Mouse (Mus musculus) lung, postnatal 25 days (tissue): ENCODE data around the gene Wnt7a.

Experiments
- DNase-seq: peaks from one replicate; pipeline ENCODE4 v3.0.0; 2022; ENCODE audit warnings: low spot score

Wnt7a gene

DNA sequence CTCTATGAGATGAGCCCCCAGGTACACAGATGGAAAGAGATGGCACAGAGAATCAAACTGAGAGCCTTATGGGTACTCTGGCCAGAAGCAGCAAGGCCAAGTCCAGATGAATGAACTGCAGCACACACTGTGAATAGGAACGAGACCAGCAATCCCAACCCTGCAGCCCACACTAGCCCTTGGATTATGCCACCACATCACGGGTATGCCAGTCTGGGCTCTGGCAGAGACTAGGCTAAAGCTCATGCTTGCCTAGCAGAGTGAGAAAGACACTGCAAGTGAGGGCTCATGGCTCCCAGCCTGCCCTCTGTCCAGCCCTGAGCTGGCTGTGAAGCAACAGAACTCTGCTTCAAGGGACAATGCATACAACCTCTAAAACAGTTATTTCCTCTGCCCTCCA lies 26.7 kb downstream of the Wnt7a start:
- no peak for DNase-seq

DNA sequence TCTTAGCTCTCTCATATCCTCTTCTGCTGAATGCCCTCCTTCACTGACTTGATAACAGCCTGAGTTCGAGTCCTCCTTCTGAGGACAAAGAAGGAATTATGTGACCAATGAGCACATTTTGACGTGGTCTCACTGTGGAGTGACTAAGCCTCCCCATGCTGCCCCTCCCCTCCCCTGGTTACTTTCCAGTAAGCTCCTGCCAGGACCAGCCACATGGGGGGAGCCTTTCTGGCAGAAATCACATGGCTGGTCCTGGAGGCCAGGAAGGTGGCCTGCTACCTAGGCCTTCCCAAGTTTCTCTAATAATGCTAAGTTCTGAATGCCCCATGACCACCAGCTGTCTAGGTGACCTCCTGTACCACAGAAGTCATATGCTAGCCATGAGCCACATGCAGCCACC lies 27.3 kb downstream of the Wnt7a start:
- no peak for DNase-seq

DNA sequence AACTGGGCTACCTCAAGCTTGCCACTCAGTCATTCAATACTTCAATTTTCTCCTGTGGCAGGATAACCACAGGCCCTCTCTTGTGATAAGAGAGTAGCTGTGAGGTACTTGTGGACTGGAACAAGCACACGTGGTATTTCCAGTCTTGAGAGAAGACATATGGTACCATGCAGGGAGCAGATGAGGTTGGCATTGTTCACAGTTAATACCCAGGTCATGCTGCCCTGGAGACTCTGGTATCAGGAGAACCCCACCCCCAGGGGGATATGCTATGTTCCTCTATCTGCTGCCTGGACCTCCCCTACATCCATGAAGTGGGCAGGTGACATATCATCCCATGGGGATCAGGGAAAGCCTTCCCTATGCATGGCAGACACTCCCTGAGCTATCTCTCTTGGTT lies 27.9 kb downstream of the Wnt7a start:
- no peak for DNase-seq

DNA sequence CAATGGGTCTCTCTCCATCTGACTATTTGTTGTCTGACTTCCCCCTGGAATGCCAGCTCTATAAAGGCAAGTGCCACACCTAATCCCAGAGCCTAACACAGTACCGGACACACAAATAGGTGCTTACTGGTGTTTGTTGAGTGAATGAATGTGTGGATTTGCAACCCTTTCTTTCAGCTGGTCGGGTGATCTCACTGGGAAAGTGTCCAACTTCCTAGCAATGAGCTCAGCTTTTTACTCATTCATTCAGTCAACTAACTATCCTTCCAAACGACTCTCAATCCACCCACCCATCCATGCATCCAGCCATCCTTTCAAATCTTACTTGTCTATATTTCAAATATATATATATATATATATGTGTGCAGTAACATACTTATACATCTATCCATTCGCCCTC lies 31.3 kb downstream of the Wnt7a start:
- DNase-seq = no peak

DNA sequence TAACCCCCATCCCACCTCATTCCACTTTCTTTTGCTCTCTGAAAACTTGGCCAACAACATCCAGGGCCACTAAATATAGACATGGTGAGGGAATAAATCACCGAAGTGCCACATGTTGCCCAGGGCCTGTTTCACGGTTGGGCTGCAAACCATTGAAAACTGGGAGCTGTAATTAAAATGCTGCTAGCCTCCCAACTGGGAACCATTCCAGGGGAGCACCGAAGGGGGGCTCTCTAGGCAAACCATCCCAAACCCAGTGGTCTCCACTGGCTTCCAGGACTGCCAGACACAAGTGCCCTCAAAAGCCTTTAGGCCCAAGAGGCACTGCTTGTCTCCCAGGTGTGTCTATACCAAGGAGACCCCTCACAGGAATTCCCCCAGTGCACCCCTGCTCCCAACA lies 31.9 kb downstream of the Wnt7a start:
- DNase-seq = no peak

DNA sequence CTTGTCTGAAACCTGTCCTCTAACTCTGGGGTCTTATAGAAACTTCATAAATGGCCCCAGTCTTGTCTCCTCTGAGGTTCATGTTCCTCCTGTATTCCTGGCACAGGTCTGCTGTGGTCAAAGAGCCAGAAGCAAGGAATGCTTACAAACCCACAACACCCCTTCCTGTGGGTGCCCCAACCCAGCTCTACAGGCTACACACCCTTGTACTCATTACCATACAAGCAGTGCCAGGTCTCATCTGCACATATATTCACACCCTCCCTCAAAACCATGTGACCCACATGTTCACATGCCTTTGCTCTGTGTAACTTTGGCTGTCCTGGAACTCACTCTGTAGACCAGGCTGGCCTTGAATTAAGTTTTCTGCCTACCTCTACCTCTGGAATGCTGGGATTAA lies 38.2 kb downstream of the Wnt7a start:
- no peak for DNase-seq

DNA sequence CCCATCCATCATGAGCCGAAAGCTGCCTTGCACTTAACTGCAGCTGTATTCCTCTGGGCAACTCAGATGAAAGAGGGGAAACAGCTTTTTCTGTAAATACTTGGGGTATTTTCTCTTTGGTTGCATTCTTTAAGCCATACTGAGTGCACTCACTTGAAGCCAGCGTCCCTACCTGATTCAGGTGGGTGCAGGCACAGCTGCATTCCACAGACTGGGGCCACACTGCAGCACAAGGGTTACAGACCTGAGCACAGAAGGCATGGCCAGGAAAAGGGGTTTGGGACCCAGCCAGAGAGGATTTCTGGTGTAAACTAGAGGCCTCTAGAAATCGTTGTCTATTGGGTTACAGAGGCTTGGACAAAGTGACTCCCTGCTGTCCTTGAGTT lies 38.6 kb downstream of the Wnt7a start:
- DNase-seq = no peak

DNA sequence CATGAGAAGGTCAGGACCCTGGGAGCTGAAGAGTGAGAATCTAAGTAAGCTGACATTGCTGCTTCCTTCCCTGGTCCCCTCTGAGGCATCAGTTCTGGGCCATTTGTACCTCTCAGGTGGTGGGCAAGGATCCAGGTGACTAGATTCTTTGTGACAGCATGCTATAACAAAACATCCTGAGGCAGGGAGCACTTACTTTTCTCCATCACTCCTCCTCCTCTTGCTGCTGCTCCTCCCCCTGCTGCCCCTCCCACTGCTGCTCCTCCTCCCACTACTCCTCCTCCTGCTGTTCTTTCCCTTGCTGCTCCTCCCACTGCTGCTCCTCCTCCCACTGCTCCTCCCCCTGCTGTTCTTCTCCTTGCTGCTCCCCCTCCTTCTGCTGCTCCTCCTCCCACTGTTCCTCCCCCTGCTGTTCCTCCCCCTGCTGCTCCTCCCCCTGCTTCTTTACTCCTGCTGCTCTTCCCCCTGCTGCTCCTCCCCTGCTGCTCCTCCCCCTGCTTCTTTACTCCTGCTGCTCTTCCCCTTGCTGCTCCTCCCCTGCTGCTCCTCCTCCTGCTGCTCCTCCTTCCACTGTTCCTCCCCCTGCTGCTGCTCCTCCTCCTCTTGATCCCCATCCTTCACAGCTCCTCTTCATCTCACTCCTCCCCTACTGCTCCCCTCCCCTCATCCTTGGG lies 39.1 kb downstream of the Wnt7a start:
- DNase-seq = peak; percentile 31

DNA sequence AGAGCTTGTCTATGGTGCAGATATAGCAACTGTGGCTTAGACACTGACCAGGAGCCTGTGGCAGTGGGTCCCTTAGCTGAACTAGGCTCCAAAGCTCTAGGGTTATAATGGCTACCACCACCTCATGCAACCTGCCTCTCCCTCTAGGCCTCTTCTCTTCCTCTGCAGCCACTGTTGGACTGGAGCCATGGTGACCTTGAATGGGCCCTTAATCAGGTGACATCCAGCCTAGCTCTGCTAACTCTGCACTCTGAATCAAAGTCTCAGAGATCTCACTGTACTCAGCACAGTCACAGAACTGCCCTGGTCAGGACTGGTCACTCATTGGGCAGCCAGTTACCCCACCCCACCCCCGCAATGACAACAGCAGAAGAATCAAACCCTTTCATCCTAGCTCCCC lies 44.4 kb downstream of the Wnt7a start:
- DNase-seq = no peak

DNA sequence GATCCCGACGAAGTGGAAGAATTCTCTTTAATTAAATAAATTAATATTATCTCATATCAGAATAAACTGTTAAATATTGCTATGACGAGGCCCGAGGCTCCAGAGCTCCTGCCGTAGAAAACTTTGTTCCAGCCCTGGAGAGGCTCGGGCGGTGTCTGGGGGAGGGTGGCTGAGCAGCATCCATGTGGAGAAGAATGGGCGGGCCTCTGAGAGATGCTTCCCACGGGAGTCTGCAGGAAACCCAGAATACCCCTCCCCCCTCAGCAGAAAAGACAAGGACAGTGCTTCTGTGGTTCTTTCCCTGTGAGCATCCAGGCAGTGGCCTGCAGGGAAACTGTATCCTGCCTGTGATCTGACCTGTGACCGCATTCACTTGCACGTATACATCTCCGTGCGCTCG lies 45.7 kb downstream of the Wnt7a start:
- DNase-seq = no peak

DNA sequence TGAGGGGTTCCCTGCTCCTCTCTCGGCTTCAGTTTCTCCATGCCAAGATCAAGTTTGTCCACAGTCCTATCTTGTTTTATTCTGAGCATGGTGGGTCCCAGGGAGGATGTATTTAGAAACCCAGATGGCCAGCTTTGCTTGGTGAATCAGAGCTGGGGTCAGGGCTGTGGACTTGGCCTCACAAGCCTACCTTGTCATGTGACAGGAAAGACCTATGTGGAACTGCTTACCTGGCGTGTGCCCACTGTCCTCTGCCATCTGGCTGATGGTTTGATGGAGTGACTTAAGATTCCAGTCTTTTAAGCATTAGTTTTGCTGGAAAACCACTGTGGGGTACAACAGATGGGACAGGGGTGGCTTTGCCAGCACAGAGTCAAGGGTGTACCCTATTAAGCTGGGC lies 48.4 kb downstream of the Wnt7a start:
- DNase-seq = no peak

DNA sequence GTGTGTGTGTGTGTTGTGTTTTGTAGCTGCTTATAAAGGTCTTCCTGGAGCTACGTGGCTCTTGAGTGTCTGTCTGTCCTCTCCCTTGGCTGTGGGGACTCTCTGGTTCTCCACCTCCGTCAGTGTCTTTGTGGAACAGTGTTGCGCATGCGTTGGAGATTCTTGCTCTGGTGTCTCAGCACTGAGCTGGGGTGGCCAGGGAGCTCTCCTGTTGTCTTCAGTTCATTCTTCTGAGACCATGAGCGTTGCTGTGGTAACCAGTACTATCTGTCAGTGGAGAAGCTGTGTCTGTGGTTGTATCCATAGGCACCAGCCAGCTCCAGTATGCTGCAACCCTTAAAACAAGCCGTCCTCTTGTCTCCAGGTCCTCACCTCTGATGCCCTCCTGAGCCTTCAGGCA lies 50.2 kb downstream of the Wnt7a start:
- DNase-seq = no peak

DNA sequence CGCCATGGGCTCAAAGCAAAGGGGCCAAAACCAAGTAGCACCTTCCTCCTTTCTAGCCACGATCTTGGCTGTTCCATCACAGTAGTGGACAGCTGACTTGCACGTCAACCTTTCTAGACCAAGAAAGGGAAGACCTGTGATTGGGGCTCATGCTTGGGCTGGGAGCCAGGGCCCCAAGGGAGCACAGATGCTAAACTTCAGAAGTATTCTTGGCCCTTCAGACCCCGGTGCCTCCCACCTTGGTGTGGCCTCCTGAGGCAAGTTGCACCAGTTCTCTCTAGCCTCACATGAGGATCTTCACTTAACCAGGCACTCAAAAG lies 50.8 kb downstream of the Wnt7a start:
- DNase-seq = no peak

DNA sequence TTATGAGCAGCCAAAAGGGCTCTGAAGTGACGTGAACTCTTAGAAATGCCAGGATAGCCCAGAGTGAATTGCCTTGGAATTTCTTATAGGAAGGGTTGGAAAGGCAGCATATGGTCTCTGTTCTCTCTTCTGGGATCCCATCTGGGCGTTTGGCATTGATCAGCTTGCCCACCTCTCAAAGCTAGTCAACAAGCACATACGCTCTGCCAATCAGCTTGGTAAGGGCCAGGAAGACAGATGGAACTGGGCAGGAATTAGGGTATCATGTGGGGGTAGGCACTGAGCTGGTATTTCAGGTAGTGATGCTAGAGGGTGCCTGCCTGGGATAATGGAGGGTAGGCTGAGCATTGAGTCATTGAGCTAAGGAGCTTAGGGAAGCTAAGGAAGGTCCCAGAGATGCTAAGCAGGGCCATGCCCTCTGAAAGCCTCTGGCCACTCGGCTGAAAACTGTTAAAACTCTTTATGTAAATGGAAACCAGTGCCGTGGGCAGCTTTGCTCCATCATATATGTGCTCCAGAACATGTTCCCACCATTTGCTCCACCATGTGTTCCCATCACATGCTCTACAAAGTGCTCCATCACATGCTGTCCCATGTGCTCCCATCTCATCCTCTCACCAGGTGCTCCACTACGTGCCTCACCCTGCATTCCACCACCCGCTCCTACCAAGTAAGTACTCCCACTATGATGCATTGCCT lies 51.3 kb downstream of the Wnt7a start:
- no peak for DNase-seq

DNA sequence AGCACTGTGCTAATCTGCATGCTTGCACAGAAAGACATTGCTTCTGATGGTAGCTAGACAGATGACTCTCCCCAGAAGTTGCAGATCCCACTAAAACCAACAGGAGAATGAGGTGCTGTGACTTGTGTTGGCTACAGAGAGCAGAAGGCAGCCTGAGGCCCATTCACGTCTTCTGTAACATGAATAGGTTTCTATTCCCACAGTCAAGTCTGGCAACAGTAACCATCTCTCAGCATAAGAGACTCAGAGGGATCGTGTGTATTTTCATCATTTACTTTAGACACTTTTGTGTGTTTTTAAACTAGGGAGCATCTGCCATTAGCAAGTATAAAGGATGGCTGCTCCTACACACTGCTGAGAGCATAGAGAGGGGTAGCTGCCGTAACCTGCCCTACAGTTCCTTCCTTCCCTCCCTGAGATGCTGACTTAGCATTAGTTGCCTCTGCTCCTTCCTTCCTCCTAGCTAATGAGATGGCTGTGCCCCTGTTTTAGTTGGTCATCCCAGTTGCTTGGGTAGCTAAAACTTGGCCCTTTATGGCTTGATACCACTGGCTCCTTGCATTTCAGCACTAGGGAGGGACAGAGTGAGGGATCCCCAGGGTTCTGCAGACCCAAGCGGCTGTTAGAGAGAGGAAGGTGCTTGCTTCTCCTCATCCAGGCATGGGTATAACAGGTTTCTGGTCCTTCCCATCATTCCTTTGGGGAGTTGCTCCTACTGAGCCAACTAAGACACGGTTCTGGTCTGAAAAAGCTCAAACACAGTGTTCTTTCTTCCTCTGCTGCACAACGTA lies 52.1 kb downstream of the Wnt7a start:
- no peak for DNase-seq

DNA sequence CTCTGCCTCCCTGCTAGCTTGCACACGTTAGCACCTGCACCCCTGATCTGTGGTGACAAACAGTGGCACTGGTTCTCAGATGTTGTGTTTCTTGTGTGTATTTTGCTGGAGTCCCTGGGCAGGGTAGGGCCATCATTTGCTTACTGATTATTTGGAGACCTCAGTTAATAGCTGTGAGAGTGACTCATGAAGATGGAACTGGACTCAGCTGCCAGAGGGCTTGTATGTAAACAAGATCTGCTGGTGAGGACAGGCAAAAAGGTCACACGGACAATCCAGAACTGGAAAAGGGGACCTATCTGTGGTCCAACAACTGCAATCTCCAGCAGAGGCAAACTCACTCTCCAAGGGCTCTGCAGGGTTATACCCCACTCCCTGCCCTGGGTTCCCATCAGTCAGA lies 52.8 kb downstream of the Wnt7a start:
- DNase-seq = no peak

DNA sequence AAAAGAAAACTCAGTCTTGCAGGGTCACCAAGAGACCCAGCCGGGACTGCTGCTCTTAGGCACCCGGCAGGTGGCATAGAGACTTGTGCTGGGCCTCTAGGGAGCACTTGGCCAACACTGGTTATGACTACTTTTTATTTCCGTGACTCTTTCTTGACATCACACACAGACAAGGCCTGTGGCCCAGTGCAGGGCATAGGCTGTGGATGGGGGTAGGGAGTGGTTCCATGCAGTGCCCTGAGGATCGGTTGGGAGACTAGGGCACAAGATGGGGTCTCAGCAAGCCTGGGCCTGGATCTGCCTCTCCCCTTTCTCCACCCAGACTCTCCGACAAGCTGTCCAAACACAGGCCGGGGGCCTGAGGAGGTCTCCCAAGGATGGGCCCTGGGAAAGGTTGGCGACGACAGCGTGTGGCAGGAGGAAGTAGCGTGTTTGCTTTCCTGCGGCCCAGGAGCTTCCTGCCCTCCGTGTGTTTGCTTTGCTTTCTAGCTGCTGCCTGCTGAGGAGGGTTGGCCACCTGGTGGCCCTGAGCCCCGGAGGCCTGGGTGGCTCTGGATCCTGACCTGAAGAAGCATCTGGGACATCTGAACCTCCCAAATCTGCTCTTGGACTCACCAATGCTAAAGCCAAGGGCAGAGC lies 53.8 kb downstream of the Wnt7a start:
- DNase-seq = no peak

DNA sequence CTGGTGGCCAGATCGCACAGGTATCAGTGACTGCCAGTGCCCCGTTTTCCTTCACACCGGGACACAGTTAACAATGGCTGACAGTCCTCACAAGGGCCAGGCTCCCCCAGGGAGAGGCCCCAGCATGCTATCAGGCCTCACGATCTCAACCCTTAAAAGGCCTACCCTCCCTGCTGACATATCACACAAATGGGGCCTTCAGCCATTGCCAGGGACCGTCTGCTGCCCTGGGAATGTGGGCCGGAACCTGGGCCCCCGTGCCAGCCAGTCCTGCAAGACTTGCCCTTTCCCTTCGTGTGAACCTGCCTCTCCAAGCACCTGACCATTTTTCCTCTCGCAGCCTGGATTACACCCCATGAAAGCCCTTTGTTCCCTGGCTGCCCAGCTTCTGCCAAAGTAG lies 61.5 kb downstream of the Wnt7a start:
- no peak for DNase-seq

DNA sequence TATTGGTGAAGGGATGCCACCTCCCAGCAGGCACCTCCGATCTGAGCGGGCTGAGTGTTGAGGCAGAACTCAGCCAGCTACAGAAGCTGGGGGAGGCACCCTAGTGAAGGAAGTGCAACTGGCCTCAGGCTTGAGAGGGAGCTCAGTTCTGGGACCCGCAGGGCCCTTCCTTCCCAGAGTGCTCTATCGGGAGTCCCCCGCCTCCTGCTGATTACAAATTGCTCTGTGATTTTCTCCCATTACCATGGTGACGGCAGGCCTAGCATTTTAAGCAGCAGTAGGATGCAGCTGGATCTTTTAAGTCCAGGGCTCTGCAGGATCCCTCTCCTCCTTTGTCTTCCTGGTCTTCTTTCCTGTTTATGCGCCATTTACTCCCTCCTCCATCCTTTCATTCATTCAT lies 63.4 kb downstream of the Wnt7a start:
- DNase-seq = no peak

DNA sequence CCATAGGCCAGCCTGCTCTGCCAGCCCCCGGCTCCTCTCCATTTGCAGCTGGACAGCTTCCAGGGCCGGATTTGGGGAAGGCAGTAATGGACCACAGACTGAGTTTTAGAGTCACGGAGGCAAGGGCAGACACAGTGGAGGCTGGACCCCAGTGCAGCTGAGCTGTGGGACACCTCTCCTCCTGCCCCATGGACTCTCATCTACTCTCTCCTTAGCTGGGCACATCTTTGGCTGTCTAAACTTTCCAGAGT lies 64.3 kb downstream of the Wnt7a start:
- DNase-seq = no peak

DNA sequence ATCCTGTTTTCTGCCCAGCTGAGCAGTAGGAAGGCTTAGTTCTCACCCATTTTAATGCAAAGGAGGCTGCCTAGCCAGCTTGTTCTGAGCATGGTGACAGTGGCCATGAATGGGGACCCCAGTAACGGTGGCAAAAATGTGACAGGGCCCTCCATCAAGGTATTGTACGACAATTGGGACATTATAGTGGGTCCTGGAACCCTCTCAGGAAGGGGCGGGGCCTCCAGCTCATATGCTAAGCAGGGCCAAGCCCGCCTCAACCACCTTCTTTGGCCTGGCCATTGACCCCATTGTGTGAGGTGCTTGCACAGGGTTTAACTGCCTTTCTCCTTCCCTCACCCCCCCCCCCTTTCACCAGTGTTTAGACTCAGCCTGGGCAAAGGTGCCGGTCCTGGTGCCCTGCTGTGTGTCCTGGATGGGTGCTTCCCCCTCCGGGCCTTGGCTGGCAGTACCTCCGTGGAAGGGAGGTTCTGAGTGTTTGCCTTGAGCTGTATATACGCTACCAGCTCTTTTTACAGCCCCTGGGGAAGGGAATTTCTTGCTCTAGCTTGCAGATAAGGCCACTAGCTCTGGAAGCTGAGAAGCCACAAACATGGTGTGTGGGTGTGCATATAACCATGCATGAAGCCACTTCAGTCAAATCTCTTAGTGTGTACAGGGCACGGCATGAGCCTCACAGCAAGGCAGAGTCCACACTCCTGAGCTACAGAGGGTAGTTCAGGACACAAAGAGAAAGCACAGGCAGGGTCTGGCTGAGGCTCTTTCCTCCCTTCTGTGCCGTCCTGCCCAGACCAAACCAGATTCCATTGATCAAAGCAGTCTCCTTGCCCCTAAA lies 64.9 kb downstream of the Wnt7a start:
- no peak for DNase-seq

DNA sequence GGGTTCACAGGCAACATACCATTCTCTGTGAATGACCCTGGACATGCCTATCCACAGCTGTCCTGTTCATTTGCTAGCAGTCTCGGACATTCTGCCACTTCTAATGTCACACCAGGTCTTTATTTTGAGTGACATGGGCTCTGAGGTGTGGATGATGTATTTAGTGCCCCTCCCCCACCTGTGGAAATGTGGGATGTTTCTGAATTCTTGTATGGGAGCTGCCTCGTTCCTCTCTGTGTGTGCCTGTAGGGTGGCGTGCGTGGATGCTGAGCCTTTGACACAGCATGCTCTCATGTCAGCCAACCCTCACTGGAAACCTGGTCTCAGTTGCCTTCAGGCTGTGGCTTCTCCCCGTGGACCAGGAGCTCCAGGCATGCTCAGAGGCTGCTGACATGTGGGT lies 66.1 kb downstream of the Wnt7a start:
- no peak for DNase-seq
